Mouse (Mus musculus): ENCODE results near the gene Pip4k2c. TPM values are rescaled to one million over a fixed set of nuclear protein-coding genes. Genes with fewer than 3 reads are reported as not detected.
"Not testable (repeated sequence)": the region's sequence is repeated elsewhere in the genome, so short reads cannot be mapped to it uniquely, and the experiment has no call there.

Gene Pip4k2c
- total RNA-seq, 2 experiments from 2014 or later = 94.6 to 106 TPM

- no peak for DNase-seq (ENCODE audit: low spot score in 2 of 2)
- intact Hi-C loops (cut with DNase I) = no loop called here
These were observed 1.9 kb upstream of the Pip4k2c start for GRCm38 (mm10) chr10:127213272-127213671.

GRCm38 (mm10) chr10:127210961-127211405 is 402 bp downstream of the Pip4k2c start:
- DNase-seq (ENCODE audit: low spot score in 2 of 2) = no peak
- intact Hi-C loops (cut with DNase I) = loop anchor here (2.0 kb wide), 1 partner anchor 16 kb away; the partner anchor contains the start of gene Dtx3

- intact Hi-C loops (cut with DNase I) = loop anchor here (2.0 kb wide), 1 partner anchor 15 kb away; the partner anchor contains the start of gene Dtx3
- DNase-seq (ENCODE audit: low spot score in 2 of 2) = peak in 1 of 2 experiments; percentile 68
These were observed 1.3 kb downstream of the Pip4k2c start for GRCm38 (mm10) chr10:127209928-127210570.

GRCm38 (mm10) chr10:127208921-127209320 is 2.5 kb downstream of the Pip4k2c start:
- no peak for DNase-seq (ENCODE audit: low spot score in 2 of 2)
- intact Hi-C loops (cut with DNase I) = no loop called here

DNA sequence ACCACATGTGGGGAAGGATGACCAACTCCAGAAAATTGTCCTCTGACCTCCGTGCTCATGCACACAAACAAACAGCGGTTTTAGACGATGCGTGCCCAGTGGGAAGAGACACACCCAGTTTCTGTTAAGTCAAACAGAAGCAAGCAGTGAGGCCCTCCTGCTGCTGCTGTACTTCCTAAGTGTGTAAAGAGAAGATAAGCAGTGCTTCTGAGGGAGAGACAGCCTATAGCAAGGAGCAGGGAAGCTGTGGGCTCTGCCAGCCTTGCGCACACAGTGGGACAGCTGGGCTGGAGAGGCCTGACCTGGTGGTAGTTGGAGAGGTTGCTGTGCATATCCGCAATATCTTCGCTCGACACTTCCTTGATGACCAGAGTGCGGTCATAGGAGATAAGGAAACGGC is 6.0 kb downstream of the Pip4k2c start:
- DNase-seq (ENCODE audit: low spot score in 2 of 2) = no peak

GRCm38 (mm10) chr10:127204589-127204988 is 6.8 kb downstream of the Pip4k2c start:
- intact Hi-C loops (cut with DNase I) = no loop called here
- DNase-seq (ENCODE audit: low spot score in 2 of 2) = no peak

More for the DNA sequence above, 6.0 kb downstream of the Pip4k2c start:
- intact Hi-C loops (cut with DNase I) = no loop called here

- DNase-seq (ENCODE audit: low spot score in 2 of 2) = no peak
- intact Hi-C loops (cut with DNase I) = no loop called here
These were observed 8.3 kb downstream of the Pip4k2c start for GRCm38 (mm10) chr10:127203106-127203505.

DNA sequence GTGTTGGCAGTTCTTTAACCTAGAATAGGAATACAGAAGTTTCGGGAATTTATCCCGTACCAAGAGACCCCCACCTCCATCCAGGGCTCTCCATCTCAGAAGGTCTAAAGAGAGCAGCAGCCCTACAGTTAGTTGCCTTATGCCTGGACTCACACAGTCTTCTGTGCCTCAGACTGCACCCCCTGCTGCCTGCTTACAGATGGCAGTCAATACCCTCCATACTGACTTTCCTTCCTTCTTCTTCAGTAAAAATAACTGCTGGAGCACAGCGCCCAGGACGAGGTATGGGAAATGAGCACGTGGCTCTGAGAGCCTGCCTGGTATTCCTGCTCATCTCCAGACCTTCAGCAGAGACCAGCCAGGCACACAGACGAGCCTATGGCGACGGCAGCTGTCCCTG is 11.1 kb downstream of the Pip4k2c start:
- intact Hi-C loops (cut with DNase I) = no loop called here
- no peak for DNase-seq (ENCODE audit: low spot score in 2 of 2)

DNA sequence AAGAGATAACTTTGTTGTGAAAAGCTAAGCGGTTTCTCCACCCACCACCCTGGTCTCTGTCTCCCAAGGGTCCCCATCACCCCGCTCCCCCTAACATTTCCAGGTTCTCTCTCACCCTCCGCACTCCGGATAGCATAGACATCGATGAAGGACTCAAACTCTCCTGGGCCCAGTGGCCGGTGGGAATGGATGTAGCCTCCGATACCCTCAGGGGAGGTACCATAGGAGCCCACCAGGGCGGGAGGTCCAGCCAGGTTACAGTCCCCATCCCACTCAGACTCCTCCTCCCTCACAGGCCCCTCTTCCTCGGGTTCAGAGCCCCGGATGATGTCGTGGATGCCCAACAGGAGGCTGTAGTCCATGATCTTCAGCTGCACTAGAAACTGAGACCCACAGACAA is 11.9 kb downstream of the Pip4k2c start:
- no peak for DNase-seq (ENCODE audit: low spot score in 2 of 2)
- intact Hi-C loops (cut with DNase I) = no loop called here

GRCm38 (mm10) chr10:127199068-127199467 is 12.3 kb downstream of the Pip4k2c start:
- no peak for DNase-seq (ENCODE audit: low spot score in 2 of 2)
- intact Hi-C loops (cut with DNase I) = no loop called here

DNA sequence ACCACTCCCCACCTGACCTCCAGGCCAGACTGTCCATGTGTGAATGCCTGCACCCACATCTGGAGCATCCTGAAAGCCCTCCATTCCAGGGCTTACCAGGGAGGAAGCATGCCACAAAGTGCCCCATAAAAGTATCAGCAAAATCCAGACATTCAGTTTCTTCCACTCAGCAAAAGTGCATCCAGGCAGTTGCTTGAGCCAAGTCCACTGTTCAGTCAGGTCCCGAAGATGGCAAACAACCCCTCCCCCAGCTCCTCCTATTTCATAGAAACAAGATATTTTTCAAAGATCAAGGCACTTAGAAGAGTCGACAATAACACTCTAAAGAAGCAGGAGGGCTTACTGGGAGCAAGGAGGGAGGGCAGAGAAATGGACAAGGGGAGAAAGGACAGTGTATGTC is 12.9 kb downstream of the Pip4k2c start:
- no peak for DNase-seq (ENCODE audit: low spot score in 2 of 2)
- intact Hi-C loops (cut with DNase I) = no loop called here

DNA sequence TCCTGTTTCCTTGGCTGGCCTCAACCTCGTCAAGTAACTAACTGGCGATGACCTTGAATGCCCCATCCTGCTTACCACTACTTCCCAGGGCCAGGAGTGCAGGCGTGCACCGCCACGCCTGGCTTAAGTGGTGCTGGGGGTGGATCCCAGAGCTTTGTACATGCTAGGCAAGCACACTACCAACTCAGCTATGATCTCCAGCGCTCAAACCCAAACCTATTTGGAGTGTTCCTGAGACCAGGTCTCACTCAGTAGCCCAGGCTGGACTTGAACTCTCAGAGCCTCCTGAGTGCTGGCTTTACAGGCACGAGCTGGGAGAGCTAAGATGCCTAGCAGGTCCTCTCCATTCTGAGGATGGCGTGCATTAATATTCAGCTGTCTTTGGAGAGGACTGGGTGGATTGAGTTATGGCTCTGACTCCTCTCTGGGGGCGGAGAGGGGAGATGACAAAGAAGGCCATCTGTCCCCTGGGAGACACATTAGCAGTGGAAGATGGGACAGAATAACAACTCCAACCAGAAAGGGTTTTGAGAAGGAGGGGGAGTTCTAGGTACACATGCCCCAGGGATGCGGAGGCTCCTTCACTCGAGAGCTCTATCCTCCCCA is 13.8 kb downstream of the Pip4k2c start:
- intact Hi-C loops (cut with DNase I) = no loop called here
- DNase-seq (ENCODE audit: low spot score in 2 of 2) = no peak

DNA sequence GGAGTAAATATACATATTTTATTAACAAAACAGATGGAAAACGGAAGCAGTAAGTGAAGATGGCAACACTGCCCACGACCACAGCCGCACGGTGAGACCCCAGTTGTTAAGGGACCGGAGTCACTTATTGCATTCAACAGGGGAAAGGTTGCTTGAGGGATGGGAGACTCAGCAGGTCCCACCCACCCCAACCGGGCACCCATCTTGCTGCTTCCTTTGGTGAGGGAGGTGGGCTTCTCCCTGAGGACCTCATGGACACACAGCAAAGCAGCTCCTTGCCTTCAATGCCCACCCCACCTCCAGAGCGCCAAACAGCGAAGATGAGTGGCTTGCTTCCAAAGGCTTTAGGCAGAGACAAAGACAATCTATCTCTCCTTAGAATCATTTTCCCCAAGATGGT is 14.3 kb downstream of the Pip4k2c start:
- DNase-seq (ENCODE audit: low spot score in 2 of 2) = no peak
- intact Hi-C loops (cut with DNase I) = no loop called here

GRCm38 (mm10) chr10:127196392-127196791 is 15.0 kb downstream of the Pip4k2c start:
- peak; percentile 67 to 74 for DNase-seq (ENCODE audit: low spot score in 2 of 2)
- intact Hi-C loops (cut with DNase I) = no loop called here

- intact Hi-C loops (cut with DNase I) = loop anchor here (2.0 kb wide), 1 partner anchor 15 kb away; the partner anchor contains the start of gene Pip4k2c
- DNase-seq (ENCODE audit: low spot score in 2 of 2) = peak in 1 of 2 experiments; percentile 62
These were observed 15.9 kb downstream of the Pip4k2c start, which contains the start of gene Dtx3 for GRCm38 (mm10) chr10:127195328-127196129. Dtx3 (minus strand) TSS chr10:127195728.

- peak in 1 of 2 experiments; percentile 66 for DNase-seq (ENCODE audit: low spot score in 2 of 2)
- intact Hi-C loops (cut with DNase I) = loop anchor here (2.0 kb wide), 1 partner anchor 16 kb away; the partner anchor contains the start of gene Pip4k2c
These were observed 16.7 kb downstream of the Pip4k2c start for GRCm38 (mm10) chr10:127194428-127195327.

DNA sequence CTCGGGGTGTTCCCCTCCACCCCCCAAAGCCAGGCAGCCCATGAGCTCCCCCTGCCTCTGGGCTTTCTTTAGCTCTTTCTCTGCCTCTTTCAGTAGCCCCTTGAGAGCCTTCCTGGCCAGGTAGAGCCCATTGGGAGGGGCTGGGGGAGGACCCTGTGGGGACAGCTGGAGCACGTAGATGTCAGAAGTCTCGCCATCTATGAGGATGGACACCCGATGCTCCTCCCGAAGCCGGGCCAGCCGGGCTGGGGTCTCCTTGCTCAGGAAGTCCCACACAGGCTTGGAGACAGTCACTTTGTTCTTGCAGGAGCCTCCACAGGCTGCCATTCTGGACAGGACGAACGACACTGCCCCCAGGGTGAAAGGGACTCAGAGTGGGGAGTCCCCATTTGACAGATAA is 18.4 kb downstream of the Pip4k2c start:
- intact Hi-C loops (cut with DNase I) = no loop called here
- DNase-seq (ENCODE audit: low spot score in 2 of 2) = no peak

DNA sequence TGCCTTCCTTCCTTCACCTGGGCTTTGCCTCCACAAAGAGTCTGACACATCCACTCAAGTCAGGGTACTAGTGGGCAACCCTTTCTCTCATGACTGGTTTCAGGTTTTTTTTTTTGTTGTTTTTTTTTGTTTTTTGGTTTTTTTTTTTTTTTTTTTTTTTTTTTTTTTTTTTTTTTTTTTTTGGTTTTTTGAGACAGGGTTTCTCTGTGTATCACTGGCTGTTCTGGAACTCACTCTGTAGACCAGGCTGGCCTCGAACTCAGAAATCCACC is 19.4 kb downstream of the Pip4k2c start:
- intact Hi-C loops (cut with DNase I); DNase-seq (ENCODE audit: low spot score in 2 of 2): not testable (repeated sequence)

Measured in left cerebral cortex, postnatal 36 days (tissue).